Mouse (Mus musculus) E14TG2a.4 (cell line): Measurements from ENCODE around the gene Ndufa5.

Source experiments
- CTCF ChIP-seq: conservative IDR thresholded peaks from 2 replicates; pipeline ENCODE4 v1.5.1; 2014; ENCODE audit warnings: low read length
- NANOG ChIP-seq: IDR thresholded peaks from 2 replicates; pipeline ENCODE4 v1.6.1; 2014; ENCODE audit warnings: borderline replicate concordance, low read length, mixed read lengths
- POU5F1 ChIP-seq: IDR thresholded peaks from 2 replicates; pipeline ENCODE4 v1.6.1; 2014; ENCODE audit warnings: low read length, borderline replicate concordance

- TF ChIP-seq CTCF: no peak
- no peak for TF ChIP-seq POU5F1
- TF ChIP-seq NANOG: no peak
These were observed 37.1 kb upstream of the Ndufa5 start for GRCm38 (mm10) chr6:24564886-24565285.
